Mouse (Mus musculus) thymus, postnatal 10 days (tissue): Measurements from ENCODE around the gene Gldc.

ENCODE experiments used
- DNase-seq, 2 experiments: peaks; one replicate each; pipeline ENCODE4 v3.0.0; 2021; ENCODE audit warnings: low spot score in 2 of 2

Gldc gene

GRCm38 (mm10) chr19:30158189-30158588, 17.0 kb downstream of the Gldc start:
- no peak for DNase-seq

DNA sequence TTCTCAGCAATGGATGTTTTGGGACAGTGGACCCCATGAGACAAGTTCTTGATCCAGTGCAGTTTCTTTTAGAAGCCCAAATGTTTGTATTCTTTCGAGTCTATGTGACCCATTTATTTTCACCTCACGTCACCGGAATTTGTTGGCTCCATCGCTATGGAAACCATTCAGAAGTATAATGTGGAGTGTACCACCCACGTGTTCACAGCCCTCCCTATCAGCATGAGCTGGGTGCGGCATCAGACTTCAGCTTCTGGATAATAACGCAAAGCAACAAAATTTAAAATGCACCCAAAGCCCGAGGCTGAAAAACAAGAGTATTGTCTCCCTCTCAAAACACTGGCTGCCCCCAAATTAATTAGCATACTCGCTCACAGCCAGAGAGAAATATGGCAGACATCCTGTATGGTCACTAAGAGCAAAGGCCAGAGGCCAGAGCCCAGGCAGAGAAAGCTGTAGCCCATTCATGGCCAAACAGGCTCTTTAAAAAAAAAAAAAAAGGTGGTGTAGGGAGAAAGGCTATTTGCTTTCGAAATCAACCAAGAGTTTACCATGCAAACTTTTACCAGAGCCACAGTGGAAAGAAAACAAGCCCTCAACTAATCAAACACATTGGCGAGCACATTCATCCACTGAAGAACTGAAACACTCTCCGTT, 18.1 kb downstream of the Gldc start:
- DNase-seq = no peak

GRCm38 (mm10) chr19:30153729-30154128, 21.5 kb downstream of the Gldc start:
- no peak for DNase-seq

DNA sequence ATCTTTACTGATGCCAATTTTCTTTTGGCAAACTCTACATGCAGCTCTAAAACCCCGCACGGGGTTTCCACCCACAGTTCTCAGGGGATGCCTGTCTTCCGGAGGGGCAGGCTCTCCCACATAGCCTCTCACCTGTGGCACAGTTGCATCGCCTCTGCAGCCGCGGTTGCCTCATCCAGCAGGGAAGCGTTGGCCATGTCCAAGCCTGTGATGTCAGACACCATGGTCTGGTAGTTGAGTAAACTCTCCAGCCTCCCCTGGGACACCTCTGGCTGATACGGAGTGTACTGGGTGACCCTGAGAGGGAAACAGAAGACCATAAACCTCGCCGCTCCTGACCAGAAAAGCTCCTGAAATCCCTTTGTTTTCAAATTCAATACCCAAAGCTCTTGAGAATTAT, 23.9 kb downstream of the Gldc start:
- no peak for DNase-seq

GRCm38 (mm10) chr19:30149238-30149805, 25.9 kb downstream of the Gldc start:
- no peak for DNase-seq

- DNase-seq = no peak
These were observed 27.9 kb downstream of the Gldc start for GRCm38 (mm10) chr19:30147306-30147705.

- DNase-seq = no peak
These were observed 28.5 kb downstream of the Gldc start for GRCm38 (mm10) chr19:30146761-30147160.

GRCm38 (mm10) chr19:30145106-30145505, 30.1 kb downstream of the Gldc start:
- DNase-seq = no peak

GRCm38 (mm10) chr19:30136308-30136707, 38.9 kb downstream of the Gldc start:
- no peak for DNase-seq

DNA sequence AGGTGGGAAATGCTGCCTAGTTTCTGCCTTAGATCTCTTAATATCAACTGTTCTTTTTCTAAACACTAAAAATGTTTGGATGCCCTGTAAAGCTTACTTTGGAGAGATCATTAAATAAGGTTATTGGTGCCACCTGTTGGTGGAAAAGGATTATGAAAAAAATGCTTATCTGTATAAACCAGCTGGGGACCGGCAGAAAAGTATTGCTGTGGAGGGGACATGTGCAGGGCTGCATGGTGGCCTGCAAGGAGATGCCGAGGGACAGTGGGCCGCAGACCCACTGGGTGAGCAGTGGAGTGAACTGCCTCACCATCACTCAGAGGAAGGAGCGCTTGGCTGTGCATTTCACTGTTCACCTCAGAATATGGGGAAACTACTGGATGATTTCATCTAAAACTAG, 47.1 kb downstream of the Gldc start:
- DNase-seq = peak in 1 of 2 experiments; percentile 23

DNA sequence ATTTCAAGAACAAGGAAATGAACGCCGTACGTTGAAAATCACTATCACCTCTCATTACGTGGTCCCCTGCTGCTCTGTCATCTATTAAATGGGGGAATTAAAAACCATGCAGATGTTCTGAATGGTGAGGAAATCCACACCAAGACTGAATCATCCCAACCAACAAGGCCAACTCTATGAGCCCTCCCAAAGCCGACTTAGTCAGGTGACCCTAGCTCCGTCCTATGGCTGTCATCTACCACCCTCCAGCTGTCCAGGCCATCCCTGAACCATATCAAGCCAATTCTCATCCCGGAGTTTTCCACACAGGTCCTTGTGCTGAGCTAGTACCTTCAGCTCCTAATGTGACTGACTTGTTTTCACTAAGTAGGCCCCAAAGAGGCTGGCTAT, 49.6 kb downstream of the Gldc start:
- no peak for DNase-seq

GRCm38 (mm10) chr19:30124999-30125669, 50.1 kb downstream of the Gldc start:
- DNase-seq = no peak

DNA sequence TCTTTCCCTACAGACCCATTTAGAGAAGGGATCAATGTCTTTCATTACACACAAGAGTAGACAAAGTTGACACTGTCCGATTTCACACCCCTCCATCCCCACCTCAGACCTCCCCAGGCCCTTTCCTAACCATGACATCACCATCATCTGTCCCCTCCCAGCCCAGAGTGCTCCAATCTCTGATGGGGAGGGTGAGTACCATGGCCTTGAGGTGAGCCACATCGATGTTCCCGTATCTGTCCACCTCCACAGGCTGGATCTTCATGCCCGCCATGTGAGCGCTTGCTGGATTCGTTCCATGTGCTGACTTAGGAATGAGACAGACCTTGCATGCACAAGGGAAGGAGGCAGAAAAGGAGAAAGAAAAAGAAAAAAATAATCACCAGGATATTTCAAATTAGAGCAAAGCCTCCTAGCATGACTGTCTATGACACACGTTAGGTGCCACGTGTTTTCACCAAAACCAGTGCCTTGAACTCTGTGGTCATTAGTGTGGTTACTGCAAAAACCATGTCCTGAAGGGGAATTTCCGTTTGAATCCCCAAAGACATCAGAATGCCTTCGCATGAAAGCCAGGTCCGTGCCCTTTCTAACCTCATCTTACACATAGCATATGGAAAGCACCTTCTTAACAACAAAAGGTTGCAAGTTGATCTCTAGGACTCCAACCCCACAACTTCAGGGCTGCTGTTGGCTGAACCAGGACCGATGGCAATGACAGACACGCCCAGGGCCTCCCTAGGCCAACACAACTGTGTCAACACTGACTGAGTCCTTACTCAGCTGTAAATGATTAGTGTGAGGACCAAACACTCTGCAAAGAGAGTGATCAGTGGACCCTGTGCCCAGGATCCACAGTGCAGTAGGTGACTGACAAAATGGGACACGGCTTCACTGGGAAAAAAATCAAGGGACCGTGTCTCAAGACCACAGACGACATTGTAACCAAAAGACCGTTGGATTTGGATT, 56.6 kb downstream of the Gldc start:
- DNase-seq = no peak

GRCm38 (mm10) chr19:30117775-30118174, 57.5 kb downstream of the Gldc start:
- no peak for DNase-seq

DNA sequence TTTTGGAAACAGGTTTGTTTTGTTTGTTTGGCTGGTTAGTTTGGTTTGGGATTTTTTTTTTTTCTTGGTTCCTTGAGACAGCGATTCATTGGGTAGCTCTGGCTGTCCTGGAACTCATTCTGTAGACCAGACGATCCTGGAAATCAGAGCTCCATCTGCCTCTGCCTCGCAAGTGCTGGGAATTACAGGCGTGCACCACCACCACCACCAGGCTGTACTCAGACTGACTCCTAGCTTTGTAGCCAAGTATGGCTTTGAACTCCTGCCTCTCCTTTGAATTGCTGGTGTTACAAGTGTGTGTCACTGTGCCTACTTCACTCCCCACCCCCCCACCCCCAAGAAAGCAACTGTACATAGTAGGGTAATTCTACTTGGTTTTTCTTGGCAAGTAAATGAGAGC, 58.0 kb downstream of the Gldc start:
- no peak for DNase-seq

GRCm38 (mm10) chr19:30115606-30116005, 59.6 kb downstream of the Gldc start:
- DNase-seq = no peak

- no peak for DNase-seq
These were observed 60.2 kb downstream of the Gldc start for GRCm38 (mm10) chr19:30114919-30115441.

DNA sequence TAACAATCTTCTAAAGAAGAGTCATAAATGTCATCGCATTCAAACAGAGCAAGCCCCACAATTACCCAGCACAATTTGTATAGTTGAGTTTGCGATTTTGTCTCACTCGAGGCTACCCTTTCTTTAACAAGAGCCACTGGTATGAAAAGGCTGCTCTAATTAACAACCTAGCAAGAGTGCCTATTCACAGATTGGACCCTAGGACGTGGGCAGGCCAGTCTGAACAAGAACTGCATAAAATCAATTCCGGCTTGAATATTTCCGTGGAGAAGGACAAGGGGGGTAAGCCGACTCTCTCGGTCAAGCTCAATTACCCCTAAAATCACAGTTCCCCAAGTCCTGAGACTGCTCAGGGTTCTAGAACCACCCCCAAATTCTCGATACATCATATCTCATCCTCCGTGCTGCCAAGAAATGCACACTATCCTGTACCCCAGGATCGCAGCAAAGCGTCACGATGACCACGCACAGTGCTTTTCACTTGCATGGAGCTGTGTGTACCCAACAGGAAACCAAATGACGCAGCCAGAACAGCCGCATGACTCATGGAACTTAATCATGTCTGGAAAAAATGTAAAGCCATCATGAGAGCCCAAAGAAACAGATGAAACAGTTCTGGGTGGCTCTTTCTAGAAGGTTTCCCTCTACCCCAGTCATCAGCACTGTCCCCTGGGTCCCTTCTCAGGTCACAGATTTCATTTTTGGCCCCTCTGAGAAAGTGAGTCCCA, 62.1 kb downstream of the Gldc start:
- DNase-seq = no peak

GRCm38 (mm10) chr19:30111421-30111820, 63.8 kb downstream of the Gldc start:
- DNase-seq = no peak

GRCm38 (mm10) chr19:30109122-30109521, 66.1 kb downstream of the Gldc start:
- no peak for DNase-seq

DNA sequence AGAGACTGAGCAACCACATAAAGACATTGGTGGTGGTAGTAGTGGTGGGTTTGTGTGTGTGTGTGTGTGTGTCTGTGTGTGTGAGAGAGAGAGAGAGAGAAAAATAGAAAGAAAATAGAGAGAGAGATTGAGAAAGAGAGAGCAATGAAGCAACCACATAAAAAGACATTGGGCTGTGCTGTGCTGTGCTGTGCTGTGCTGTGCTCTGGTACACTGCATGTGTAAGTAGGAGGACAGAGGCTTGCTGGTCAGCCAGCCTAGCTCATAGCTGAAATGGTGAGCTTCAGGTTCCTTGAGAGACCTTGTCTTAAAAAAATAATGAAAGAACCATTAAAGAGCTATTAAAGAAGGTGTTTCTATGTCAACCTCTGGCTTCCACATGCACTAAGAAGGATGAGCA, 66.6 kb downstream of the Gldc start:
- DNase-seq = no peak
